Mouse (Mus musculus) embryo, embryonic 10.5 days (tissue): ENCODE measurements at regions not wholly inside any gene's neighbourhood (a gene's known extent, or its start where the extent isn't known, plus 50 kb on each side); places are given as distances from the start of the nearest gene placed in this dataset.
A peak's percentile ranks its signal among the peaks of the same experiment; 100 is the strongest.

ENCODE experiments used
- DNase-seq: peaks from one replicate; pipeline ENCODE4 v3.0.0-alpha.2; 2015; ENCODE audit warnings: low spot score

DNA sequence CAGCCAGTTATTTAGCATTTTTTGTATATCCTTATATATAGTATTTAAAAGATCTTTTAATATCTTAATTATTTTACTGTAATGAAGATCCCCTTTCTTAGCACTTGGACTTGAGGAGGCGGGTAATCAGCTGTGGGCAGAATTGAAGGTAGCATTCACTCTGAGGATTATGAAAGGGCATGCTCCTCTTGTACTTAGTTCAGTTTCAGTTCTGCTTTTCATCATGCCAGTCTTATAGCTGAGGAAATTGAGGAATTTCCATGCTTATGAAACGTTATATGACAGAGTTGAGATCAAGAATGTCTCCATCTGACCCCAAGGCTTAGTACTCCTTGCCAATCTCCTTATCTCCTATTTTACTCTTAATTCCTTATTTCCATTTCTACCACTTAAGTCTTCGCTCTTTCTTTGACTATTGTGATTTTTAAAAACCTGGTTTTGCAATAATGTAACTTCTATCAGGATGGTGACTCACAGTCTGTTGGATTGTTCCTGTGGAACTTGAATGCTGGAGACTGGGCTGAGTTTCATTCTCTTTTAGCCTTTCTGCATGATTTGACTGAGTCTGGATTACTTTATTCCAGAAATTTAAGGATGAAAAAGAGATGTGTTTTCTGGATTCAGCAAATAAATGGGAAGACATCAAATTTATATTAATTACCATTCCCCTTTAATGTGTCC is 133.6 kb downstream of the Papss1 start:
- no peak for DNase-seq

DNA sequence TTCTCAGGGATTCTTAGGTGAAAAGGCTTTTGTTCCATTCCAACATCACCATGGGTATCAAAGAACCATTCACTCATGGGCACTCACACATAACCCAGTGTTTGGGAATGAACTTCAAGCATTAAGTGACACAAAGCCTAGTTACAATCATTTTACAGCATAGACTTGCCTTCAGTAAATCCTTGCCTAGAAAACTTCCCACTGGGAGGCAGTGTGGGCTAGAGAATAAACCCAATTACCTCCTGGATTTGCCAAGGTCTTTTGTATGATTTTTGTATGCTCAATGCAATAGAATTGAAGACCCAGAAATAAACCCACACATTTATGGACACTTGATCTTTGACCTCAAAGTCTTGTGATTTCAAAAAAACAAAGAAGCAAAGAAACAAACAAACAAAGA is 138.6 kb downstream of the Papss1 start:
- peak; percentile 35 for DNase-seq

DNA sequence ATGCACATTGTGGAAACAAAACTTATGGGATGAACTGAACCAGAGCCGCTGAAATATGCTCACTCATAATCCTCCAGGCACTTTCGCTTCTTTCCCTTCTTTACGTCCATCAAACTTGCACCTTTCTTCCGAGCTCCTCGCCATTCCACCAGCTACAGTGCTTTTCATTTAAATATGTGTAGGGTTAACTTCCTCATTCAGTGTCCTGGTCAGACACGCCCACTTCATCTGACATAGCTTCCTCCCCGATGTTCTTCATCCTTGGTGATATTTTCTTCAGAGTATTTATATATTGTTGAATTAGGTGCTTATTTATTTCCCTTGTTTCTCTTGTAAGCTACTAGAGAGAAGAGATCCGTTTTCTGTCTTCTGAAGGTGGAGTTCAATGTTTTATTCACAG is 149.0 kb downstream of the Papss1 start:
- DNase-seq: no peak

DNA sequence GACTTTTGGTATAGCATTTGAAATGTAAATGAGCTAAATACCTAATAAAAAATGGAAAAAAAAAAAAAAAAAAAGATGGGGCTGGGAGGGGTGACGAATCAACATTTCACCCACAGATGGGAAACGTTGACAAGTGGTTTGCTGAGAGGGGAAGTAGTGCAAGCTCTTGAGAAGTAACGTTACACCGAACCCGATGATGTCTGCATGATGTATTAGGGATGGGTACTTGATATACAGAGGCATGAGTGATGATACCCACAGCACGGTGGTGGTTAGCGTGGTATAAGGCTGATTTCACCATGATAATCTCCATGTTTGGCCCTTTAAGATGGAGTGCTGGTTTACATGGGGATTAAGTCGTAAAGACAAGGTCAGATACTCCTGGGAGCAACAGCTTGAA is 154.2 kb downstream of the Papss1 start:
- DNase-seq: no peak

DNA sequence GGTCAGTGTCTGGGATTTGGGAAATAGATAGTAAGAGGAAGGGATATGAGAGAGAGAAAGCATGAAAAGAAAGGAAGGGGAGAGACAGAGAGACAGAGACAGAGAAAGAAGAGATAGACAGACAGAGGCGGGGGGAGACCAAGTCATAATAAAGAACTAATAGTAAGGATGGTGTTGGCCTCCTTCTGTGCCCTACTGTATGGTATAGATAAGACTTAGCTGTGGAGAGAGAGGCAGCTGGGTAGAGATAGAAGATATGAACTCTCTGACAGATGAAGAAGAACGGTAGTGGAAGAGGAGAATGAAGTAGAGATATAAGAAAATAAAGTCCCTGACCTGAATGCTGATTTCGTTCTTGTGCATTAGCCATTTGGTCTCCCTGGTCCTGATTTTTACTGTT is 164.1 kb downstream of the Papss1 start:
- no peak for DNase-seq

DNA sequence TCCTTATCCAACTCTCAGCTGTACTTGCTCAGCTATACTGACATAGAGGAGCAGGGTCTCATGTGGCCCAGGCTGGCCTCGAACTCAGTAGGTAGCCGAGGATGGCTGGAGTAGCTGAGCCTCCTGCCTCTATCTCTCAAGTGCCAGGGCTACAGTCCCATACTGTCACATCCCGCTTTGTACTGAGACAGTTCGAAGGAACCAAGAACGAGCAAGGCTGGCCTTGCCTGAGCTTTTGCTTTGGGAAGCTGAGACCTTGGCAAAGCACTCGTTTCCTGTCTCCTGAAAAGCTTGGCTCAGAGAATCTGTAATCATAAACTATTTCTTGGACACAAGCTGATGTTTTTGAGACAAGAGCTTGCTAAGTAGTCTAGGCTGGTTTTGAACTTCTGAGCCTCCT is 169.7 kb downstream of the Papss1 start:
- no peak for DNase-seq

DNA sequence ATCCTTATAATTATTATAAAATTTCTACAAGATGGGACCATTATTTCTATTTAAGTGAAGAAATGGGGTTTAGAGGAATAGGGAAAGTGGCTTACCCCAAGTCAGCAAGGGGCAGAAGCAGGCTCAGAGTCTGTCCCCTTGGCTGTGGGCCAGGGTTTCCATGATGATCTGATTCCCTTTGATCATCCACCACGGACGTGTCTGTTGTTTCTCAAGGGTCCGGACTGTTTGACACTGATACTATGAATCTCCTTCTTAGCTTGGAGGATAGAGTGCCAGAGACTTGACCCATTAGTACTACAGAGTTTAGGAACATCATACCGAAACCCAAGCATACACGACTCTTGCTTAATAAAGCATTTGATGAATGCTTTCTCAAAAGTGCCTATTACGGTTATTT is 172.9 kb downstream of the Papss1 start:
- peak; percentile 23 for DNase-seq

DNA sequence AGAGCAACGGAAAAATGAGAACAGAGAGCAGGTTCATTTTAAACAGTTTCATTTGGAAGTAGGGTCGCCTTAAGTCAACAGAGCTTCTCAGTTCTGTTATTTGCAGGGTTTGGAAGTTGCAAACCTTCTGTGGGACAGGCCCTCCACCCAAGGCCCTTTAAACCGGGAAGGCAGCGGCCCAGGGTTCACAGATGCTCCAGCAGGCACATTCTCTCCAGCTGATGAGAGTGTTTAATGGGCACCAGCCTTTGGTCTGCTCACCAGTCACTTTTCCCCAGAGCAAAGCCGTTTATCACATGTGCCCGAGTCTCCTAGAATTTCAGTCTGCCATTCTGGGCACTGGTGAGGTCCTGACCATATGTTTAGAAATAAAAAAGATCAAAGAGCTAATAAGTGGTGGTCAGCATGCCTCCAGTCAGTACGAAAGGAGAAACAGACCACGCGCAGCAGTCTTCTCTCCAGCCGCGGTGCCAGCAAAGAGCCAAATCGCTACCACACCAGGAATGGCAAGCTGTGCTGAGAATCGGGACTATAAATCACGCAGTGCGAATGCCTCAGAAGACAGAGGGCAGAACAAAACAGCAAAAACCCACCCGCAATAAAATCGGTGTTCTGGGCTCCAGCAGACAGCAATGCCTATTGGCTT is 173.5 kb downstream of the Papss1 start:
- peak; percentile 36 for DNase-seq

DNA sequence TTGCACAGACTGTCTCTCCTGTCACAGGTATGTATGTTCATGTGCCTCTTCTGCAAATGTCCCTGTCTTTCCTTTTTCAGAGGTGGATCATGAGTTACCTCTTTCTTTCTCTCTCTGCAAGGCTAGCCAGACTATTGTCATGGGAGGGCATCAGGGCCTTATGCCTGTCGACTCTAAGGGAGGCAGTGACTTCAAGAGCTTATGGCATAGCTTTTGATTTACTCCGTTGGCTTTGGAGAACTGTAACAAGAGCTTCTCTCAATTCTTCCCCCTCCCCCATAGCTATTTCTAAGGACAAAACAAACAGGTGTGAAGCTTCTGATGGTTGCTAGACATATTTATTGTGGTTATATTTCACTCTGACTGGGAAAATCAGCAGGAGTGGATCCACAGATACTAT is 191.0 kb downstream of the Papss1 start:
- DNase-seq: no peak

DNA sequence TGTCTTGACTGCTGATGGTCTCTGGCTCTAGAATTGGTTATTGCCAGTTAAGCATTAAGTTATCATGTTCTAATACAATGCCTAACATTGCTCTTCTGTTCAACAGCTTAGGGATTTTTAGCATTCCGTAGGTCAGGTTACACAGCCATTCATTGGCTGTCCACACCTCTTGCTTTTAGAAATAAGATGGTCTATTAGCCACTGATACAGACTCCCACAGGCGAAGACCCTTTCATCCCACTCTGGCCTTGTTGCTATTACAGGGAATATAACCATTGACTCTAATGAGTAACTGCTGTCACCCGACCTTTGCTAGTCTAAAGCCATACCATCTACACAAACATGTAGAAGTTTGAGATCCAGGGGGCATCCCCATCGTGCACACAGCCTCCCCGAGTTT is 191.6 kb downstream of the Papss1 start:
- no peak for DNase-seq

DNA sequence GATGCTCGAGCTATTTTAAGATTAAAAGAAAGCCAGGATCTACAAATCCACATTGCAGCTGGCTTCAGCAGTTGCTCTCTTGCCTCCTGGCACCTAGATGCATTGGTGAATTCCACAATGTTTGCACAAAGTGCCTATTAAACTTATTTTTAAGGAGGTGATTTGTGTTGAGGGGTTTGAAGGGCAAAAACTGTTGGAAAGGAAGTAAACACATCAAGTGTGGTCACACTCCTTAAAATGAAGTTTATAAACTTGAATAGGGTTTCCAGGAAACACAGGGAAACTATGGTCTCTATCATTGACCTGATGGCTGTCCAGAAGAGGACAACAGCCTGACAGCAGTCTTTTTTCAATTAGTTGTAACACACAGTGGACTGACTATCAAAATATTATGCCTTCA is 205.4 kb downstream of the Papss1 start:
- no peak for DNase-seq

DNA sequence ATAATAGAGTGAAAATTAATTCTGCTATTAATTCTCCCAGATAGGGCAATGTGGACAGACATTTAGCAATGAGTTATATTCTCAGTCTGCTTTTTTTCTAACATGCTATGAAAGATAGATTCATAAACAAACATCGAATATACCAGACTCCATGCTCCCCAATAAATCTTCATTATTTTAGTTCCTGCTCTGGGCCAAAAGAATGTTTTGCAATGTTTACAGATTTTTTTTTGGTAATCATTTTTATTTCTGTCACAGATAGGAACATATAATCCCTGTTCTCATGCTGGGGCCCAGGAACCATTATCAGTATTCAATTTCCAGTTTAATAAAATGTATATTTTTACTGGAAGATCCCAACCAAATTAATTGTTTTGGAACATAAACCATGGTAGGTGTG is 205.9 kb downstream of the Papss1 start:
- DNase-seq: no peak

DNA sequence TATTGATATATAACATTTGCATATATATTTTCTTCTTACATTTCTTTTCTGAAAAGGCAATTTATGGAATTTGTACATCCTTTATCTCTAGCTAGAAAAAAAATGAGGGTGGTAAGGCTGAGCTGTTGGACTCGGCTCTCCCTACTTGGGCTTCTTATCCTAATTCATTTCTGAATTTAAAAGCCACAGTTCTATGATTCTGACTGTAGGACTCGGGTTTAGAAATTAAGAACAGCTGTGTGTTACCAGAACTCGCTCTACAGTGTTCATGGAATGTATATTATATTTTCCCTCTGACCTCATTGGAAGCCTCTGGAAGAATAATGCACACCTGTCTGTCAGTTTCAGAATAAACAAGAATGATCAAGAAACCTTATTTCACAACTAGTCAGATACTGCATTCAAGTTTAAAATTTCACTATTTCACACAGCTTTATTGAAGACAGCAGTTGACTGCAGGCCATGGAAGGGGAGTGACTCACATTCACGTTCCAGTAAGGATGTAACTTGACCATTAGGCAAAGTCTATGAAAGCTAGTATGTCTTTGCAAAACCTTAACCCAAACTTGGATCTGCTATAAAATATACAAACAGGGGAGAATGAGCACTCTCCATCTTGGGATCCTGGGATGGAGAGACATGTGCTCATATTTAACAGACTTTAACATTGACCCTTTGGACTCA is 207.4 kb downstream of the Papss1 start:
- DNase-seq: no peak

DNA sequence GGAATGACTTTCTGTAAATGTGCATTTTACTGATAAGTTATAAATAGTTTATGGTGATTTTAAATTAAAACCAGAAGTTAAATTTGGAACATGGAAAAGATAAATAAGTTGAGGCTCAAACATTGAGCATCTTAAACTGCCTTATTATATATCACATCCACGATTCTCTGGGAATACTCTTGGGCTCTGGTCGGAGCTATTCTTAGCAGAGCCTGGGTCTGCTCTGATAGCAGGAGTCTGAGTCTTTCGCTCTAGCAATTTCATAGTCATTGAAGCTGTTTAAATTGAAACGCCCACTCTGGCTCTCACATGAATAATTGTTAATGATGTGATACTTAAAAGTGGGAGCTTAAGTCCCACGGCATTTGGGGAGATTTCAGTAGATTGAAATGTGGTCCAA is 208.0 kb downstream of the Papss1 start:
- no peak for DNase-seq

DNA sequence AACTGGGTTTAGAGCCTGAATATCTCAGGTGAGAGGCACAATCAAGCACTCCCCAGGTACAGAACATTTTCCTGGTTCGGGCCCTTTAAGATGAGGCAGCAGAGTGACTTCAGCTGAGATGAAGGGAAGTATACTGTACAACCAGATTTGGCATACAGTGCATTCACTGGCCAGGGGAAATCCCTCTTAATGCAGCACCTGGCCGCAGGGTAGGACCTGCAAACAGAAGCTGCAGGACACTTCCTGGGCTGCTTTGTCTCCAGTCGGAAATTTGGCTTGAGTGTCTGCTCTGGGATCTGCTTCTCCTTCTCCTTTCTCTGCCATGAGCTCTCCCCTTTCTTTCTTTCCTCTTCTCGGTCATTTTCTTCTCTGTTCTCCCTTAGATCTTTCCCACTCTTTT is 210.9 kb downstream of the Papss1 start:
- DNase-seq: no peak

DNA sequence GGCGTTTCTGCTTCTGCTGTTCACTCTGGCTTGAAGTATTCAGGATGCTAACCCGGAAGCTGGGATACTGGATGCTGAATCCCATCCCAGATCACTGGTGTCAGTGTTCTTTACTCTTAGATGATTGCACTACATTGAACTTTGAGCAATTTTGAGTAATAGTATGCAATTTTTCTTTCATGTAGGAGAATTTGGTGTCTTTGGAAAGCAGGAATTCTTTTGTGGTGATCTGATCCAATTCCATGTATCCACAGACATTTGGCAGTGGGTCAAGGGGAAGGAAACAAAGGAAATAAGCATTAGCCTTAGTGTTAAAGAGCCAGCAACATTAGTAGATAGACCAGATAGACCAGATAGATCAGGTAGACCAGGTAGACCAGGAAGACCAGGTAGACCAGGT is 212.1 kb downstream of the Papss1 start:
- no peak for DNase-seq

DNA sequence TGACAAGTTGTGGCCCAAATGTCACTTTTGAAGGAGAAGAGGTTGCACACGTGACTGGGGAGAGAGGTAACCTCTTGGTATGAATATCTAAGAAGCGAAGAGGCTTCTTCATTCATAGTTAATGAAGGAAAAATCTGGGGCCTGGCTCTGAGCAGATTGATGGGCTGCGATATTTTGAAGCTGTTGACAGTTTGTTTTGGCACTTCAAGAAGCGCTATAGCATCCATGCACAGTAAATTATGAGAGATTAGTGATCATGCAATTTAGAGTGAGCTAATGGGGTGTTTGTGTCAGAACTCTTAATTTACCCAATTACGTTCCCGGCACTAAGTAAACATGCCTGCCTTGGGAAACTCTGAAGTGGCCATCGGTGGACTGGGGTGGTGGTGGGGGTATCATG is 215.2 kb downstream of the Papss1 start:
- DNase-seq: no peak

DNA sequence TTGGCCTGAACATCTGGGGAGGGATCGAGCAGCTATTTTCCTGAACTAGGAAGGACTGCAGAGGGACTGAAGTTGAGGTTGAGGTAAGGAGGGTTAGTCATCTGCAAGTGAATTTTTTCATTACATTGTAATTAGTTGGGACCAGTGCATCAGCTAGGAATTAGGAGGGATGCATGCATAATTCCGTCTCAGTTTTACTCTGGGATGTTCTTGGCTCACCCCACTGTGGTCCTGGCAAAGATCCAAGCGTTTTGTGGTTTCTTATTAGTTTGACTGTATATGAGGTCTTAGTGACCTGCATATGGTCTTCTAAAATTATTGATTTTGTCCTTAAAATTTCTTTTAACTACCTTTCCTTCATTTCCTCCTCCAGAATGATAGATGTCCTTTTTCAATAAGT is 221.0 kb downstream of the Papss1 start:
- DNase-seq: no peak

DNA sequence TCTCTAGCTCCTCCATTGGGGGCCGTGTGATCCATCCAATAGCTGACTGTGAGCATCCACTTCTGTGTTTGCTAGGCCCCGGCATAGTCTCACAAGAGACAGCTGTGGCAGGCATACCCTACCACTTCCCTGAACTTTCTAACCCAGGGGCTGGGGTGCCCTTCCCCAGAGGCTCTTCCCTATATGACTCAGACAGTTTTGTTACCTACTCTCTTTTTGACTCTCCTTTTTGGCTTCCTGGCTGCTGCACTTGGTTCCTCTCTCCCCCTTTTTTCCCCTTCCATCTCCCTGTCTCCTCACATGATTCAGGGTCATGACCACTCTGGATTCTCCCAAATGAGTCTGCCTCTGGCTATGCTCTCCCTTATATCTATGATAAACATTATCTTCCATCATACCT is 223.8 kb downstream of the Papss1 start:
- DNase-seq: no peak

DNA sequence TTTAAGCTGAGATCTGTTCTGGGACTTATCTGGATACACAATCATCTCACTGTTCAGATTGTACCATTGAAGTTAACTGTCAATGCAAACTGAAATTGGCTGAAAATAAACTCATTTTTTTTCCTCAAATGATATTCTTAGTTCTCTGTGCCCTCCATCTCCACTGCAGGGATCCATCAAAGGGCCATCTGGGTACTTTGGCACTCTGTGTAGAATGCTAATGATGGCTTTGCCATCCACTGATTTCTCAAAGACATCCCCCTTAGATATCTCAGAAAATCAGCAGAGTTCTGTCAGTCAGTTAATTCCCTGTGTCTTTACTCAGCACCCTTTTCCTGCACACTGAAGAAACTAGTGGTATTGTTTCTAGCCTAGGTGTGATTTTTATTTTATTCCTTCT is 224.6 kb downstream of the Papss1 start:
- DNase-seq: no peak

DNA sequence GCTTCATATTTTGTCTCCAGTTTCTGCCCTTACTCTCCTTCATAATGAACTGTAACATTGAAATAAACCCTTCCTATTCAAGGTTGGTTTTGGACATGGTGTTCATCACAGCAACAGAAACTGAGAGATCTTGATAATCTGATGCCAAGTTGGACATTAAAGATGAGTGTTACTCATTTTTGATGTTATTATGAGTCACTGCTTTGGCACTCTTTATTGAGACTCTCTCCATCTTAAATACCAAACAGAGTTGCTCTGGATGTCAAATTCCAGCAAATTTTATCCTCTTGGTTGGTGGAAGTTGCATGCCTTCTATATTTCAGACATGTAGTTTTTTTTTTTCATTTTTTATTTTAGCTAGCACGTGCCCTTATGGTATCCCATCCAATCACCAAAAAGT is 229.5 kb downstream of the Papss1 start:
- no peak for DNase-seq

DNA sequence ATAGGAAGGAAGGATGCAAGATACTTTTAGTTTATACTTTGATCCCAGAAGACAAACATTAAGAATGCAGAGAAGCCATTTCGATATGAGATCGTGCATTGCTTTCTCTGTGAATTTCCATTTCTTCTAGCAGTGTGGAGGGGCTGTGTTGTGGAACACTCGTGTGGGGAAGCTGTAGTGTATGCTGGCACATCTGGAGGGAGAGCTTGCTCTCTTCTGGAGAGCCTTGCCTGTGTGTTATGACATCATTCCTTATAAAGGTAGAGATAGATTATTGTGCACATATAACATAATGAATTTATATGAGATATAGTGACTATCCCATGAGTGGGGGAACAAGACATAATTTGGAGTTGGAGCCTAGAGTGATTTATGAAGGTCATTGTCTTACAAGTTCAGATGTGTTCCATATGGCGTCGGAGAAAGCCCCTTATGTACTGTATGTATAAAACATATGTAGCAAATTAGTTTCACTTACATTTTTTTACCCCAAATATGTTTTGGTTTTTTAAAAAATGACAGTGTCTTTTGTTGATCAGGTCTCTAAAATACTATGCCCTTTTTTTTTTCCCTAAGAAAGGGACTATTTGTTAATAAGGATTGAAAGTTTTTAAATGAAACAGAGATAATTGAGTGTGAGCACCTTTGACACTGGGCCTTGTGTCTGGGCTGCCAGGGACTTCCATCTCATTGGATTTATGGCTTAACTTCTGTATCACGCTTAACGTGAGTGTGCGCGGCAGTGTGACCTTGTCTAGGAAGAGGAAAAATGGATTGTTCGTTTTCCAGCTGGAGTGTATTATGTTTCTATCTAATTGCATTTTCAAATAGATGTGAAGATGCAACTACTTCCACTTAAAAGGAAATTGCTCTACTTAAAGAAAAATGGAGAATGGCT is 230.8 kb downstream of the Papss1 start:
- peak; percentile 52 for DNase-seq

DNA sequence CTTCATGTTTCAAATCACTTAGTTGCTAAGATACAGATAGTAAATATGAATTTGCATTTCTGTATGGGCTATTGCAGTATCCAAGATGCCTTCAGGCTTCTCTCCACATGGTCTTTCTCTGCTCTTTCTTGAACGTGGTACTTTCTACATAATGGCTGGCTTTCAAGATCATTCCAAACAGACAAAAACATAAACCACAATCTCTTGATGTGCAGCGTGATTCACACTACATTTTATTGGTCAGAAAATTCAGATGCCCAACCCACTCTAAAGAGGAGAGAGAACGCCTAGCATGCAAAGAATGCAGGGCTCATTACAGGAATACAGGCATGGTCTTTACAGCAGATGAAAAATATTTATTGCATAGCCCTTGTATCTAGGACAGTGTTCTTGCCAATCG is 235.2 kb downstream of the Papss1 start:
- no peak for DNase-seq
